Mouse (Mus musculus) WW6 (cell line): ENCODE data around the gene Nrg4.

ENCODE experiments used
- DNase-seq: peaks from one replicate; pipeline ENCODE4 v3.0.0-alpha.2; 2013; ENCODE audit warnings: low read depth, low spot score

The Nrg4 gene

GRCm38 (mm10) chr9:55322641-55323040, 4.0 kb downstream of the Nrg4 start:
- no peak for DNase-seq

- no peak for DNase-seq
These were observed 12.9 kb downstream of the Nrg4 start for GRCm38 (mm10) chr9:55313619-55314261.

GRCm38 (mm10) chr9:55311560-55311959, 15.1 kb downstream of the Nrg4 start:
- peak; percentile 48 for DNase-seq

GRCm38 (mm10) chr9:55308455-55308854, 18.2 kb downstream of the Nrg4 start:
- no peak for DNase-seq

GRCm38 (mm10) chr9:55307557-55307956, 19.1 kb downstream of the Nrg4 start:
- no peak for DNase-seq

- no peak for DNase-seq
These were observed 19.6 kb downstream of the Nrg4 start for GRCm38 (mm10) chr9:55307066-55307465.

GRCm38 (mm10) chr9:55296221-55296620, 30.4 kb downstream of the Nrg4 start:
- DNase-seq: no peak

GRCm38 (mm10) chr9:55291966-55292365, 34.7 kb downstream of the Nrg4 start:
- DNase-seq: peak; percentile 9

- no peak for DNase-seq
These were observed 37.0 kb downstream of the Nrg4 start for GRCm38 (mm10) chr9:55289475-55290198.

- no peak for DNase-seq
These were observed 41.4 kb downstream of the Nrg4 start for GRCm38 (mm10) chr9:55285197-55285596.

- peak; percentile 18 for DNase-seq
These were observed 43.1 kb downstream of the Nrg4 start for GRCm38 (mm10) chr9:55283516-55283915.

GRCm38 (mm10) chr9:55279114-55279825, 47.4 kb downstream of the Nrg4 start:
- no peak for DNase-seq

GRCm38 (mm10) chr9:55277562-55277961, 49.1 kb downstream of the Nrg4 start:
- no peak for DNase-seq

- no peak for DNase-seq
These were observed 52.7 kb downstream of the Nrg4 start for GRCm38 (mm10) chr9:55273906-55274305.

- no peak for DNase-seq
These were observed 54.6 kb downstream of the Nrg4 start for GRCm38 (mm10) chr9:55271960-55272560.

- DNase-seq: no peak
These were observed 62.0 kb downstream of the Nrg4 start for GRCm38 (mm10) chr9:55264356-55265302.

- DNase-seq: no peak
These were observed 66.9 kb downstream of the Nrg4 start for GRCm38 (mm10) chr9:55259741-55260140.

GRCm38 (mm10) chr9:55257105-55257504, 69.5 kb downstream of the Nrg4 start:
- DNase-seq: no peak

- no peak for DNase-seq
These were observed 71.0 kb downstream of the Nrg4 start for GRCm38 (mm10) chr9:55255604-55256003.

- DNase-seq: no peak
These were observed 71.6 kb downstream of the Nrg4 start for GRCm38 (mm10) chr9:55255056-55255455.

- no peak for DNase-seq
These were observed 72.8 kb downstream of the Nrg4 start for GRCm38 (mm10) chr9:55253849-55254248.
